Mouse (Mus musculus): ENCODE data around the gene Tmem35b.
A peak's percentile ranks its signal among the peaks of the same experiment; 100 is the strongest.
"Not testable (repeated sequence)": the region's sequence is repeated elsewhere in the genome, so short reads cannot be mapped to it uniquely, and the experiment has no call there.

Tmem35b gene

DNA sequence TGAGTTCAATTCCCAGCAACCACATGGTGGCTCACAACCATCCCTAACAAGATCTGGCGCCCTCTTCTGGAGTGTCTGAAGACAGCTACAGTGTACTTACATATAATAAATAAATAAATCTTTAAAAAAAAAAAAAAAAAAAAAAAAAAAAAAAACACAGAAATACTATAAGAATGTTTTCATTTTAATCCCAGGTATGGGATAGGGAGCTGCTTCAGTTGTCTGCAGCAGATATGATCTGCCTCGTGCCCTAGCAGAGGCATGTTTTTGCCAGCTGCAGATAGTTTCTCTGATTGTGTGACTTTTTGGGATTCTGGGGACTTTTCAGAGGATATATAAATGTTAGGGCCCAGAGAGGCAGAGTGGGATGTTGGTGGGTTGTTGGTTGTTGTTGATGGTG, 23.9 kb upstream of the Tmem35b start:
- H3K36me3 ChIP-seq (ENCODE audit: insufficient read depth, low read length): peaks cover 16% of the 10 kb centered on the region
- not testable (repeated sequence) for H3K27me3 ChIP-seq (ENCODE audit: insufficient read depth, low read length)

DNA sequence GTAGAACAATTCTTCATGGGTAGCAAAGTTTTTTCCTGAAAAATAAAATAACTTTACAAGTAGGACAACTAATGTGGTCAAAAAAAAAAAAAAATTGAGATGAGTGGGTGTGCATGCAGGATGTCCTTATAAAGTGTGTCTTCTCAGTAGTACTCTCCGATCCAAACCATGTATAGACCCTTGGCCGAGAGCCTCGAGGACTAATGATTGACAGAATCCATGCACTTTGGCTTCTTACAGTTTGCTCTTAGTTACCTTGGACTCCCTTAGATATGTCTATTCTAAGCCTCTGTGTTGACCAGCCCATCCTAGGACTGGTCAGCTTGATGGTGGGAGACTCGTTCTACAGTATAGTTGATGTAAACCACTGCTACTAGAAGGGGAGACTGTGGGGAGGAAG, 15.9 kb upstream of the Tmem35b start:
- H3K36me3 ChIP-seq (ENCODE audit: insufficient read depth, low read length): peaks cover 18% of the 10 kb centered on the region

More for the DNA sequence above, 23.9 kb upstream of the Tmem35b start:
- not testable (repeated sequence) for H3K4me1 ChIP-seq (replicated peaks; ENCODE audit: low read depth, low read length); H3K4me3 ChIP-seq (replicated peaks; ENCODE audit: low read length); H3K9me3 ChIP-seq (ENCODE audit: low read length)
- peak; percentile 6; the same call in 1 of the 2 replicates for TF ChIP-seq CTCF (conservative IDR thresholded peaks at IDR 0.05; ENCODE audit: low read length)

DNA sequence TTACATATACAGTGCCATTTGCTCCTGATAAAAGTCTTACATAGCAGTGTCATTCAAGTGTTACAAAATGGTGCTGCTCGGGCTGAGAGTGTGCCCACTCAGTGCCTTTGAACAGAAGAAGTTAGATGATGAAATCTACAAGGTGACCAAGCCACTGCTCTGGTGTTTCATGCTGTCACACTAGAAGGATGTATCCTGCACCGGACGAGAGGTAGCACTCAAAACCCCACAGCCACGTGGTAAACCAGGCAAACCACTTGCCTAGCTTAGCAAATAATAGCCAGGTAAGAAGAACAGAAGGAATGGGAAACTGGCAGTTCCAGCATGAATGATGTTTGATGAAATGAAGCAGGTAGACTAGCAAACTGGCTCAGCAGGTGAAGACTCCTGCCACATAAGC, 12.9 kb upstream of the Tmem35b start:
- TF ChIP-seq CTCF (conservative IDR thresholded peaks at IDR 0.05; ENCODE audit: low read length) (no peak), POU5F1 (IDR thresholded peaks at IDR 0.05; ENCODE audit: borderline replicate concordance, low read length) (no peak), NANOG (IDR thresholded peaks at IDR 0.05; ENCODE audit: borderline replicate concordance, low read length) (no peak)
- Histone ChIP-seq H3K4me1 (replicated peaks; ENCODE audit: low read depth, low read length) (no peaks in the 10 kb centered on the region), H3K4me3 (replicated peaks; ENCODE audit: low read length) (no peak overlapping the region), H3K9me3 (ENCODE audit: low read length) (no peaks in the 10 kb centered on the region), H3K36me3 (ENCODE audit: insufficient read depth, low read length) (peaks cover 12% of the 10 kb centered on the region), H3K27me3 (ENCODE audit: insufficient read depth, low read length) (no peaks in the 10 kb centered on the region)

More for the DNA sequence above, 15.9 kb upstream of the Tmem35b start:
- no peaks in the 10 kb centered on the region for H3K27me3 ChIP-seq (ENCODE audit: insufficient read depth, low read length)
- H3K9me3 ChIP-seq (ENCODE audit: low read length): no peaks in the 10 kb centered on the region
- H3K4me3 ChIP-seq (replicated peaks; ENCODE audit: low read length): no peak overlapping the region
- H3K4me1 ChIP-seq (replicated peaks; ENCODE audit: low read depth, low read length): no peaks in the 10 kb centered on the region
- TF ChIP-seq NANOG (IDR thresholded peaks at IDR 0.05; ENCODE audit: borderline replicate concordance, low read length) (no peak), CTCF (conservative IDR thresholded peaks at IDR 0.05; ENCODE audit: low read length) (no peak), POU5F1 (IDR thresholded peaks at IDR 0.05; ENCODE audit: borderline replicate concordance, low read length) (no peak)

DNA sequence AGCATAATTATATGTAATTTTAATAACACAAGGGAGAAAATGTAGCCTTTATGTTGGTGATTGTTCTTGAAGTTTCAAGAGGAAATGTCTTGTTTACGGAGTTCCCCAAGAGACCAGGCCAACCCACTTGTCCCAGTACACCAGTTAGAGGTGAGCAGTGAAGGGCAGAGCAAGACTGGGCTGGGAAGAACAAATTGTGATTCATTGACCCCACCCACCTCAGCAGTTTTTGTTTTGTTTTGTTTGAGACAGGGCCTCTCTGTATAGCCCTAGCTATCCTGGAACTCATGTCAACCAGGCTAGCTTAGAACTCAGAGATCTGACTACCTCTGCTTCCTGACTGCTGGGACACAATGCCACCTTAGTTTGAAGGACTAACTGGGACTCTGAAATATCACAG, 840 bp downstream of the Tmem35b start:
- H3K36me3 ChIP-seq (ENCODE audit: insufficient read depth, low read length): peaks cover 26% of the 10 kb centered on the region
- TF ChIP-seq CTCF (conservative IDR thresholded peaks at IDR 0.05; ENCODE audit: low read length): no peak
- no peak for TF ChIP-seq NANOG (IDR thresholded peaks at IDR 0.05; ENCODE audit: borderline replicate concordance, low read length)
- no peak for TF ChIP-seq POU5F1 (IDR thresholded peaks at IDR 0.05; ENCODE audit: borderline replicate concordance, low read length)
- no peak overlapping the region for H3K4me3 ChIP-seq (replicated peaks; ENCODE audit: low read length)
- H3K4me1 ChIP-seq (replicated peaks; ENCODE audit: low read depth, low read length): peaks cover 52% of the 10 kb centered on the region
- H3K9me3 ChIP-seq (ENCODE audit: low read length): no peaks in the 10 kb centered on the region
- no peaks in the 10 kb centered on the region for H3K27me3 ChIP-seq (ENCODE audit: insufficient read depth, low read length)

DNA sequence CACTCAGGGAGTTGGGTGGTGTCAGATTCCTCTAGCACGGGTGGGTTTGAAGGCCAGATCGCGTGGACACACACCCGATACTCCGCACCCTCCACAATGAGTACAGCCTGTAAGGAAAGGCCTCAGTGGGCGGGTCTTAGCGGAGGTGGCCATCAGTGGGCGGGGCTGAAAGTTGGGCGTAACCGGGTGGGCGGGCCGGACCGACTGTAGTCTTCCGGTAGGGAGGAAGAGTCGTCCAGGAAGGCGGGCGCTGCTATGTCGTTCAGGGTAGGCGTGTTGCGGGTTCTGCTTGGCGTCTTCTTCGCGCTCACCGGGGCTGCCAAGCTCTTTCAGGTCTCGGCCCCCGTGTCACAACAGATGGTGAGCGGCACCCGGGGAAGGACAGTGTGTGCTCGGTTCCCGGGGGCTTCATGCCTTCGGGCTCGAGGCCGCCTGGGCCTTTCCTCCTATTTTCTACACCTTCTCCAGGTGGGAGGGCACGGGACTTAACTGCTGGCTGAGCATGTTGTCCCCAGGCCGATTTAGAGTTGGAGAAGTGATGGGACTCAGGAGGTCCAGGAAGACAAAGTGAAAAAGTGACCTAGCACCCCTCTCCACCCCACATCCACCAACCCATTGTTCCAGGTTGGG, 2.5 kb downstream of the Tmem35b start:
- Histone ChIP-seq H3K4me3 (replicated peaks; ENCODE audit: low read length) (peak overlapping the region; percentile 82), H3K9me3 (ENCODE audit: low read length) (no peaks in the 10 kb centered on the region), H3K27me3 (ENCODE audit: insufficient read depth, low read length) (no peaks in the 10 kb centered on the region)

DNA sequence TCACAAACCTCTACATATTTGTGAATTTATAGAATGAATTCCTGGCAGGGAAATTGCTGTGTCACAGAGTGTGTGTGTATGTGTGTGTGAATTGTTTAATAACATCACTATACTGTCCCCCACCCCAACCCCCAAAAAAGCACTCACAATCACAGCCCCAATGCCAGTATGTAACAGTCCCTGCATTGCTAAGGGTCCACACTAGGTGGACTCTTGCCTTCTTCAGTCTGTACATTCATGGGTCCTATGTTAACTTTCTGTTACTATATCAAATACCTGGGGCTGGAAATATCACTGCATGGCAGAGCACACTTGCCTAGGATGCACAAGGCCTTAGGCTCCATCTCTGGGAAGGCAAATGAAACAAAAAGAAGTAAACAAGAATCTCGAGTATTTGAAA, 11.2 kb downstream of the Tmem35b start:
- no peaks in the 10 kb centered on the region for H3K9me3 ChIP-seq (ENCODE audit: low read length)
- no peak overlapping the region for H3K4me3 ChIP-seq (replicated peaks; ENCODE audit: low read length)
- TF ChIP-seq CTCF (conservative IDR thresholded peaks at IDR 0.05; ENCODE audit: low read length) (no peak), NANOG (IDR thresholded peaks at IDR 0.05; ENCODE audit: borderline replicate concordance, low read length) (no peak), POU5F1 (IDR thresholded peaks at IDR 0.05; ENCODE audit: borderline replicate concordance, low read length) (no peak)
- H3K36me3 ChIP-seq (ENCODE audit: insufficient read depth, low read length): peaks cover under 1% of the 10 kb centered on the region; the same call in 1 of the 2 replicates
- H3K27me3 ChIP-seq (ENCODE audit: insufficient read depth, low read length): no peaks in the 10 kb centered on the region
- peaks cover 27% of the 10 kb centered on the region for H3K4me1 ChIP-seq (replicated peaks; ENCODE audit: low read depth, low read length)

More for the DNA sequence above, 2.5 kb downstream of the Tmem35b start:
- Histone ChIP-seq H3K36me3 (ENCODE audit: insufficient read depth, low read length) (peaks cover 30% of the 10 kb centered on the region), H3K4me1 (replicated peaks; ENCODE audit: low read depth, low read length) (peaks cover 52% of the 10 kb centered on the region)
- TF ChIP-seq CTCF (conservative IDR thresholded peaks at IDR 0.05; ENCODE audit: low read length) (no peak), POU5F1 (IDR thresholded peaks at IDR 0.05; ENCODE audit: borderline replicate concordance, low read length) (no peak), NANOG (IDR thresholded peaks at IDR 0.05; ENCODE audit: borderline replicate concordance, low read length) (no peak)

DNA sequence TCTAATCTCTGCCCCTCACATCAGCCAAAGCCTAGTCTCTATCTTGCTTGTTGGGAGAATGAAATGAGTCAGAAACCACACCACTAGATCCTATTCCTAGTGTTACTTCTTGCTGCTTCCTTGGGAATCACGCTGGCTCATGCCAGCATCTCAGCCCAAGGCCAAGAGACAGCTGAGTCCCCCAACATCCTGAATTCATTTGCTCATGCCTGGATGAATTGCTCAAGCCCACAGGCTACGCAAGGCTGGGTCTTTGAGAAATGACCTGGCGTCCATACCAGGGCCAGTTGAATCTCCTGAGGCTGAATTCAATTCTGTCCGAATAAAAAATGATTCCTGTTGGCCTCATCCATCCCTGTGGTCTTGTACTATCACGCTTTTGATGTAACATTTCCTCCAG, 14.1 kb downstream of the Tmem35b start:
- H3K36me3 ChIP-seq (ENCODE audit: insufficient read depth, low read length): no peaks in the 10 kb centered on the region
- no peak for TF ChIP-seq CTCF (conservative IDR thresholded peaks at IDR 0.05; ENCODE audit: low read length)
- TF ChIP-seq POU5F1 (IDR thresholded peaks at IDR 0.05; ENCODE audit: borderline replicate concordance, low read length): no peak
- TF ChIP-seq NANOG (IDR thresholded peaks at IDR 0.05; ENCODE audit: borderline replicate concordance, low read length): no peak
- H3K9me3 ChIP-seq (ENCODE audit: low read length): no peaks in the 10 kb centered on the region
- no peaks in the 10 kb centered on the region for H3K27me3 ChIP-seq (ENCODE audit: insufficient read depth, low read length)
- H3K4me3 ChIP-seq (replicated peaks; ENCODE audit: low read length): no peak overlapping the region
- peaks cover 25% of the 10 kb centered on the region for H3K4me1 ChIP-seq (replicated peaks; ENCODE audit: low read depth, low read length)

DNA sequence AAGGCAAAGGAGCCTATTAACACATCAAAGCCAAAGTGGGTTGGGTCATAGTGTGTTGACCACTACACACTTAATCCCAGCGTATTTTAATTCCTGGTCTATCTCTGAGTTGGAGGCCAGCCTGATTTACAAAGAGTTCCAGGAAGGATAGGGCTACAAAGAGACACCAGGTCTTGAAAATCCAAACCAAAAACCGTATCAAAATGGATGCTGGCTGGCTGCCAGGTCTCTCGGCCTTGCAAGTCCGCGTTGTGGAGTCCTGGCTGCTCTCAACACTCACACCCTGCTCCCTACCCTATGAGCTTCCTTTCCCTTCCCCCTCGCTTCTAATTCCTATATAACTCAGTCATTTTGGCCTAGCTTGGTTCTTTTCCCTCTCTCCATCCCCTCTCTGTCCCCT, 15.0 kb downstream of the Tmem35b start:
- Histone ChIP-seq H3K27me3 (ENCODE audit: insufficient read depth, low read length) (no peaks in the 10 kb centered on the region), H3K4me3 (replicated peaks; ENCODE audit: low read length) (peak overlapping the region; percentile 10; the same call in 1 of the 2 replicates), H3K9me3 (ENCODE audit: low read length) (no peaks in the 10 kb centered on the region), H3K4me1 (replicated peaks; ENCODE audit: low read depth, low read length) (peaks cover 25% of the 10 kb centered on the region), H3K36me3 (ENCODE audit: insufficient read depth, low read length) (no peaks in the 10 kb centered on the region)
- TF ChIP-seq NANOG (IDR thresholded peaks at IDR 0.05; ENCODE audit: borderline replicate concordance, low read length) (no peak), CTCF (conservative IDR thresholded peaks at IDR 0.05; ENCODE audit: low read length) (no peak), POU5F1 (IDR thresholded peaks at IDR 0.05; ENCODE audit: borderline replicate concordance, low read length) (no peak)

DNA sequence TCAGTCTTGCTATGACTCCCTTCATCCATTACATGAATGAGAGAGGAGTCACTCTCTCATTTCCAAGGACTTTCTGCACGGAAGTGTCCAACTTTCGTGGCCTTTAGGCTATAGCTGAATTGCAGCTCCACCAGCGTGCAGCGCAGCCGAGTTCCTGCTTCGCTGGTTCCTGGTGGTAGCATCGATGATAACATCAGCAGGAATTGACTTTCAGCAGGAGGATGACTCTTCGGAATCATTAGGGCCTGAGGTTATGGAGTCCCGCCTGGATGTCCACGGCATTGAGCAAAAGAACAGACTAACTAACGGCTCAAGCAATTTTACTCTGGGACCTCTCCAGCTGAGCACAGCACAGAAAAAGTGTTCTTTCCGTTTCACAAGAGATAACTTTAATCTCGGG, 26.5 kb downstream of the Tmem35b start:
- Histone ChIP-seq H3K36me3 (ENCODE audit: insufficient read depth, low read length) (no peaks in the 10 kb centered on the region), H3K4me3 (replicated peaks; ENCODE audit: low read length) (no peak overlapping the region), H3K9me3 (ENCODE audit: low read length) (no peaks in the 10 kb centered on the region), H3K4me1 (replicated peaks; ENCODE audit: low read depth, low read length) (peaks cover 39% of the 10 kb centered on the region), H3K27me3 (ENCODE audit: insufficient read depth, low read length) (no peaks in the 10 kb centered on the region)
- TF ChIP-seq NANOG (IDR thresholded peaks at IDR 0.05; ENCODE audit: borderline replicate concordance, low read length): no peak
- no peak for TF ChIP-seq CTCF (conservative IDR thresholded peaks at IDR 0.05; ENCODE audit: low read length)
- TF ChIP-seq POU5F1 (IDR thresholded peaks at IDR 0.05; ENCODE audit: borderline replicate concordance, low read length): no peak

Data from E14TG2a.4 (cell line).